Mouse (Mus musculus): ENCODE measurements at regions not wholly inside any gene's neighbourhood (a gene's known extent, or its start where the extent isn't known, plus 50 kb on each side); places are given as distances from the start of the nearest gene placed in this dataset.

- TF ChIP-seq GATA1 (IDR thresholded peaks at IDR 0.05; ENCODE audit: borderline replicate concordance, low read length) (no peak), FLI1 (IDR thresholded peaks at IDR 0.05; ENCODE audit: low read length) (no peak)
These were observed 374.1 kb downstream of the Pdha2 start for GRCm38 (mm10) chr3:140837976-140838581.
